ENCODE assay signal across 8 mouse cellular contexts in the genomic region with DNA sequence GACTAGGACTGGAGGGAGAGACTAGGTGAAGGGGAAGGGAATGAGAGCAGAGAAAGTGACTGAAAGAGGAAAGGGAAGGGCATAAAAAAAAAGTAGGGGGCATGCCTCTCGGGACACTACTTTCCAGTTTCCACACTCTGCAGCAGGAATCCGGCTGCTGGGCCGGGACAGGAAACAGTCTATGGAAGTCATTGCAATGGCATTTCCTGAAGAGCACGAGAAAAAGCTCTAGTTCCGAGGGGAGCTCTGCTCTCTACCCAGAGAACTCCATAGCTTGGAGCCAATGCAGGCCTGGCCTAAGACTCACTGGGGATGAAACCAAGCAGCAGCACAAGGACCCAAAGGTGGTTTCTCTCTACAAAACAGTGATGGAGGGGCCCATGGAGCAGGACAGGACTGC. TPM values are rescaled to one million over a fixed set of nuclear protein-coding genes. Genes with fewer than 3 reads are reported as not detected.
DNase-seq lines count a peak whose midpoint lies in the region; ATAC-seq and TF ChIP-seq lines count a peak whose summit lies in the region.

No protein-coding gene starts in this region.

- no peak for TF ChIP-seq CTCF in liver, adult 2 months (IDR thresholded peaks at IDR 0.05; ENCODE audit: low read depth, low read length)
- TF ChIP-seq CTCF in liver, embryonic 14.5 days (IDR thresholded peaks at IDR 0.05; ENCODE audit: low read depth) = no peak

- H3K27me3 ChIP-seq in liver, adult 2 months (ENCODE audit: control insufficient read depth, insufficient read depth, low read length) = no peaks in the 10 kb centered on the region
- no peaks in the 10 kb centered on the region for H3K27me3 ChIP-seq in forebrain, embryonic 15.5 days
- no peaks in the 10 kb centered on the region for H3K27me3 ChIP-seq in hindbrain, embryonic 14.5 days (ENCODE audit: control insufficient read depth, insufficient read depth, low read length)
- no peaks in the 10 kb centered on the region for H3K27me3 ChIP-seq in liver, embryonic 14.5 days (ENCODE audit: control insufficient read depth, insufficient read depth, low read length)

- peak overlapping the region; percentile 65 for H3K27ac ChIP-seq in liver, adult 2 months (replicated peaks; ENCODE audit: insufficient read depth, low read depth, low read length)
- peak overlapping the region; percentile 68 for H3K27ac ChIP-seq in forebrain, embryonic 15.5 days (replicated peaks)
- peak overlapping the region; percentile 33; the same call in 1 of the 2 replicates for H3K27ac ChIP-seq in hindbrain, embryonic 14.5 days
- H3K27ac ChIP-seq in liver, embryonic 14.5 days = 0 out of 2 replicates have a peak overlapping the region, but pooled peaks have one; percentile 14

- H3K36me3 ChIP-seq in liver, adult 2 months (ENCODE audit: control insufficient read depth, insufficient read depth, low read length) = peaks cover 4% of the 10 kb centered on the region
- H3K36me3 ChIP-seq in forebrain, embryonic 15.5 days = peaks cover 7% of the 10 kb centered on the region
- peaks cover 12% of the 10 kb centered on the region; the same call in 1 of the 2 replicates for H3K36me3 ChIP-seq in hindbrain, embryonic 14.5 days (replicated peaks; ENCODE audit: control insufficient read depth, insufficient read depth)
- H3K36me3 ChIP-seq in liver, embryonic 14.5 days (replicated peaks; ENCODE audit: control insufficient read depth, insufficient read depth, low read depth) = peaks cover 60% of the 10 kb centered on the region

- no peak for DNase-seq in liver, adult 2 months (ENCODE audit: extremely low read depth, low read depth, low spot score)
- DNase-seq in liver = no peak
- no peak for DNase-seq in hindbrain, embryonic 14.5 days (ENCODE audit: low spot score)
- no peak for DNase-seq in liver, embryonic 14.5 days (ENCODE audit: low read depth in 3 of 3, low spot score in 3 of 3)
- peak; percentile 62 for DNase-seq in skeletal muscle tissue, adult 2 months (ENCODE audit: low read depth, low spot score)
- no peak for DNase-seq in frontal cortex, adult 2 months (ENCODE audit: extremely low spot score in 1 of 2, low spot score in 1 of 2)
- DNase-seq in ovary, adult 18-20 months (ENCODE audit: low spot score) = no peak

- H3K9ac ChIP-seq in liver, adult 2 months (ENCODE audit: low read depth, low read length) = no peak overlapping the region
- no peak overlapping the region for H3K9ac ChIP-seq in forebrain, embryonic 15.5 days (replicated peaks)
- H3K9ac ChIP-seq in hindbrain, embryonic 14.5 days = no peak overlapping the region
- no peak overlapping the region for H3K9ac ChIP-seq in liver, embryonic 14.5 days (replicated peaks)

- H3K4me1 ChIP-seq in liver, adult 2 months (ENCODE audit: control insufficient read depth, insufficient read depth, low read length) = peaks cover 34% of the 10 kb centered on the region
- H3K4me1 ChIP-seq in forebrain, embryonic 15.5 days = peaks cover 72% of the 10 kb centered on the region
- H3K4me1 ChIP-seq in hindbrain, embryonic 14.5 days (replicated peaks; ENCODE audit: control insufficient read depth, insufficient read depth, low read length) = peaks cover 51% of the 10 kb centered on the region
- H3K4me1 ChIP-seq in liver, embryonic 14.5 days (replicated peaks; ENCODE audit: control insufficient read depth in 2 of 2, insufficient read depth in 2 of 2, low read length in 1 of 2) = peaks cover 62 to 80% of the 10 kb centered on the region in 2 experiments

- TF ChIP-seq EP300 in liver, embryonic 14.5 days (IDR thresholded peaks at IDR 0.05; ENCODE audit: low read depth) = no peak

- H3K79me2 ChIP-seq in liver, adult 2 months (ENCODE audit: control insufficient read depth, insufficient read depth, low read length) = peaks cover 61% of the 10 kb centered on the region

- no peak for TF ChIP-seq POLR2A in liver, adult 2 months (IDR thresholded peaks at IDR 0.05; ENCODE audit: extremely low read depth, insufficient read depth, low read length)

- H3K4me2 ChIP-seq in forebrain, embryonic 15.5 days (replicated peaks) = no peak overlapping the region
- no peak overlapping the region for H3K4me2 ChIP-seq in hindbrain, embryonic 14.5 days (replicated peaks)
- no peak overlapping the region for H3K4me2 ChIP-seq in liver, embryonic 14.5 days (ENCODE audit: low read depth)

- no peak for ATAC-seq in forebrain, embryonic 15.5 days (replicated peaks)
- ATAC-seq in hindbrain, embryonic 14.5 days (ENCODE audit: low FRiP score) = no peak
- no peak for ATAC-seq in liver, embryonic 14.5 days (ENCODE audit: insufficient read depth)

- 68% methylated on average over 5 of the region's 5 CpGs for whole genome bisulfite sequencing in liver, adult 2 months
- WGBS in forebrain, embryonic 15.5 days = 78% methylated on average over 5 of the region's 5 CpGs
- 57% methylated on average over 5 of the region's 5 CpGs for WGBS in hindbrain, embryonic 14.5 days
- WGBS in liver, embryonic 14.5 days (ENCODE audit: insufficient replicate concordance) = 62% methylated on average over 5 of the region's 5 CpGs

- no peaks in the 10 kb centered on the region for H3K9me3 ChIP-seq in forebrain, embryonic 15.5 days
- no peaks in the 10 kb centered on the region for H3K9me3 ChIP-seq in hindbrain, embryonic 14.5 days (ENCODE audit: control insufficient read depth, low read length)
- no peaks in the 10 kb centered on the region for H3K9me3 ChIP-seq in liver, embryonic 14.5 days (ENCODE audit: control insufficient read depth, low read length)

- no peak overlapping the region for H3K4me3 ChIP-seq in liver, adult 2 months (ENCODE audit: insufficient read depth, low read depth, low read length)
- H3K4me3 ChIP-seq in forebrain, embryonic 15.5 days = no peak overlapping the region
- H3K4me3 ChIP-seq in hindbrain, embryonic 14.5 days (replicated peaks; ENCODE audit: low read length) = no peak overlapping the region
- H3K4me3 ChIP-seq in liver, embryonic 14.5 days (ENCODE audit: insufficient read depth in 1 of 2, low read depth in 2 of 2, low read length in 2 of 2) = no peak overlapping the region

RNA-seq across cellular contexts. Expression of gene Bcl2l1, which starts 10.5 kb away (rescaled TPM):
- total RNA-seq in liver, adult 2 months (2014; rRNA removed) = 14.9 and 16.1 TPM in 2 replicates
- 30.4 and 33.8 TPM in 2 replicates for polyA plus RNA-seq in liver, adult 2 months (2012; rRNA removed)
- polyA plus RNA-seq in forebrain, embryonic 15.5 days (2015; fragmentation: Nextera tagmentation; extraction: Ambion mirVana) = 179 and 183 TPM in 2 replicates
- polyA plus RNA-seq in hindbrain, embryonic 14.5 days (2014; fragmentation: Nextera tagmentation; extraction: Ambion mirVana) = 155 and 165 TPM in 2 replicates
- polyA plus RNA-seq in liver, embryonic 14.5 days (2012; rRNA removed) = 72.2 and 81.6 TPM in 2 replicates
- 172 and 186 TPM in 2 replicates for polyA plus RNA-seq in liver, embryonic 14.5 days (2014; fragmentation: Nextera tagmentation; extraction: Ambion mirVana)
- 91.7 and 91.8 TPM in 2 replicates for polyA plus RNA-seq in frontal cortex, adult 2 months (2012; rRNA removed)

RNA-seq across cellular contexts. Expression of gene Tpx2, which starts 26.7 kb away (rescaled TPM):
- total RNA-seq in liver, adult 2 months (2014; rRNA removed) = 0.18 and 1.1 TPM in 2 replicates
- polyA plus RNA-seq in liver, adult 2 months (2012; rRNA removed) = 0.04 TPM in 1 of 2 replicates, not detected in the other
- 50.6 and 51.1 TPM in 2 replicates for polyA plus RNA-seq in forebrain, embryonic 15.5 days (2015; fragmentation: Nextera tagmentation; extraction: Ambion mirVana)
- 17.2 and 20.1 TPM in 2 replicates for polyA plus RNA-seq in hindbrain, embryonic 14.5 days (2014; fragmentation: Nextera tagmentation; extraction: Ambion mirVana)
- polyA plus RNA-seq in liver, embryonic 14.5 days (2012; rRNA removed) = 25.1 and 47.1 TPM in 2 replicates
- polyA plus RNA-seq in liver, embryonic 14.5 days (2014; fragmentation: Nextera tagmentation; extraction: Ambion mirVana) = 80.9 and 82.6 TPM in 2 replicates
- 1.6 and 1.7 TPM in 2 replicates for polyA plus RNA-seq in frontal cortex, adult 2 months (2012; rRNA removed)

Comparison
In these comparisons a context has a peak if more than half of its experiments do, and no peak if none do; other contexts are left out.
1. H3K27ac ChIP-seq: peak in every context shown above with its lines; median percentile 68 in forebrain, embryonic 15.5 days; 65 in liver, adult 2 months; 33 in hindbrain, embryonic 14.5 days; 14 in liver, embryonic 14.5 days.